Comparison of ENCODE assay signal across 7 mouse cellular contexts in the genomic region with DNA sequence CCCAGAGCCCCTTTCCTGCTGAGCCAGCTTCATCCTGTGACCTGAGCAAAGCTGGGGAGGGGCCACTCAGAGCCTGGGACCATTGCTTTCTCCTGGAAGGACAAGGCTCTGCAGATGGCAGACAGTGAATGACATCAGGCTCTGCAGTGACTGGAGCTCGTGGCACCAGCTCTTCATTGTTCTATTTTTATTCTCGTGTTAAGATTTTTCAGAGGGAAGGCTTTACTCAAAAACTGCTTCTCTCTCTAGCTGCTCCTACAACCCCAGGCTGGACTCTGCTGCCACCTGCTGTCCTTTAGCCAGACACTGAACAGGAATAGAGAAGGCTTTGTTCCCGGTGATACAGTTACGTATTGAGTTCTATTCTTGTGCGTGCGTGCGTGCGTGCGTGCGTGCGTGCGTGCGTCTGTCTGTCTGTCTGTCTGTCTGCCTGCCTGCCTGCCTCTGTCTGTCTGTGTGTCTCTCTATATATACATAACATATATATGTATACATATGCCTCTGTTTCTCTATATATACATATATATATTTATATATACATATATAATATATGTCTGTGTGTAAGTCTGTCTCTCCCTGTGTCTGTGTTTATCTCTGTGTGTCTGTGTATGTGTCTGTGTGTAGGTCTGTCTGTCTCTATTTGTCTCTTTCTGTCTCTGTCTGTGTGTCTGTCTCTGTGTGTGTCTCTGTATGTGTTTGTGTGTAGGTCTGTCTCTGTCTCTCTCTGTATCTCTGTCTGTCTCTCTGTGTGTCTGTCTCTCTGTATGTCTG. TPM values are rescaled to one million over a fixed set of nuclear protein-coding genes. Genes with fewer than 3 reads are reported as not detected.
DNase-seq lines count a peak whose midpoint lies in the region; ATAC-seq lines count a peak whose summit lies in the region.

No protein-coding gene starts in this region.

- DNase-seq in adrenal gland, postnatal 10 days: peak; percentile 85
- peak; percentile 85 for DNase-seq in embryonic facial prominence, embryonic 10.5 days (ENCODE audit: low spot score)
- peak; percentile 97 for DNase-seq in heart, adult 11 months
- DNase-seq in kidney, adult 11 months: peak; percentile 47
- peak; percentile 84 for DNase-seq in left cerebral cortex, postnatal 4 days
- peak; percentile 93 for DNase-seq in midbrain, embryonic 11.5 days (ENCODE audit: low spot score, missing footprints)
- peak; percentile 65 for DNase-seq in skeletal muscle tissue, adult 2 months (ENCODE audit: low read depth, low spot score)

- no peaks in the 10 kb centered on the region for H3K36me3 ChIP-seq in embryonic facial prominence, embryonic 10.5 days (replicated peaks)
- H3K36me3 ChIP-seq in midbrain, embryonic 11.5 days (ENCODE audit: control insufficient read depth, insufficient read depth, low read length): no peaks in the 10 kb centered on the region

- H3K4me3 ChIP-seq in embryonic facial prominence, embryonic 10.5 days: peak overlapping the region; percentile 35; the same call in 1 of the 2 replicates
- H3K4me3 ChIP-seq in midbrain, embryonic 11.5 days (ENCODE audit: low read depth, low read length): no peak overlapping the region

- ATAC-seq in midbrain, embryonic 11.5 days (ENCODE audit: low FRiP score): peak; percentile 95

- peak overlapping the region; percentile 52 for H3K9ac ChIP-seq in midbrain, embryonic 11.5 days (ENCODE audit: low read length)

- H3K9me3 ChIP-seq in embryonic facial prominence, embryonic 10.5 days: no peaks in the 10 kb centered on the region
- no peaks in the 10 kb centered on the region for H3K9me3 ChIP-seq in midbrain, embryonic 11.5 days (ENCODE audit: control insufficient read depth, low read length)

- H3K27me3 ChIP-seq in embryonic facial prominence, embryonic 10.5 days (replicated peaks; ENCODE audit: low read depth, poor library complexity, severe bottlenecking): no peaks in the 10 kb centered on the region
- H3K27me3 ChIP-seq in midbrain, embryonic 11.5 days (ENCODE audit: control insufficient read depth, insufficient read depth, low read length): no peaks in the 10 kb centered on the region

- H3K4me1 ChIP-seq in embryonic facial prominence, embryonic 10.5 days: peaks cover 6% of the 10 kb centered on the region
- 0 out of 2 replicates have a peak, but pooled peaks cover 3% of the 10 kb centered on the region for H3K4me1 ChIP-seq in midbrain, embryonic 11.5 days (ENCODE audit: control insufficient read depth, insufficient read depth, low read length)

- 19% methylated on average over 13 of the region's 13 CpGs for WGBS in embryonic facial prominence, embryonic 10.5 days
- 21% methylated on average over 13 of the region's 13 CpGs for WGBS in midbrain, embryonic 11.5 days

- intact Hi-C loops in left cerebral cortex, postnatal 4 days (cut with DNase I): loop anchor here (10.0 kb wide), 1 partner anchor 100 kb away; no protein-coding TSS in a partner anchor

- H3K27ac ChIP-seq in embryonic facial prominence, embryonic 10.5 days (replicated peaks): peak overlapping the region; percentile 66
- H3K27ac ChIP-seq in midbrain, embryonic 11.5 days (ENCODE audit: low read depth, low read length): no peak overlapping the region

- H3K4me2 ChIP-seq in midbrain, embryonic 11.5 days: peak overlapping the region; percentile 15

RNA-seq across cellular contexts. Expression of gene Fam72a, which starts 27.5 kb away (rescaled TPM):
- total RNA-seq in adrenal gland, postnatal 10 days (2021): 1 to 10 TPM; 1.5 to 1.7 TPM
- polyA plus RNA-seq in embryonic facial prominence, embryonic 10.5 days (2016; fragmentation: Nextera tagmentation; extraction: Ambion mirVana): 4.1 and 4.3 TPM in 2 replicates
- 1 to 10 TPM; 1.2 TPM for total RNA-seq in left cerebral cortex, postnatal 4 days (2021)
- polyA plus RNA-seq in midbrain, embryonic 11.5 days (2014; fragmentation: Nextera tagmentation; extraction: Ambion mirVana): 4.5 and 4.7 TPM in 2 replicates

RNA-seq across cellular contexts. Expression of gene Srgap2, which starts 28.1 kb away (rescaled TPM):
- total RNA-seq in adrenal gland, postnatal 10 days (2021): 10 to 100 TPM; 27.1 to 35.8 TPM
- polyA plus RNA-seq in embryonic facial prominence, embryonic 10.5 days (2016; fragmentation: Nextera tagmentation; extraction: Ambion mirVana): 17.5 TPM in 2 replicates
- total RNA-seq in left cerebral cortex, postnatal 4 days (2021): 100 to 1,000 TPM; 175 to 199 TPM
- polyA plus RNA-seq in midbrain, embryonic 11.5 days (2014; fragmentation: Nextera tagmentation; extraction: Ambion mirVana): 16.4 and 19.3 TPM in 2 replicates

RNA-seq across cellular contexts. Expression of gene Avpr1b, which starts 43.8 kb away (rescaled TPM):
- under 1 TPM; 0.12 to 0.15 TPM for total RNA-seq in adrenal gland, postnatal 10 days (2021)
- 0.08 TPM in 1 of 2 replicates, not detected in the other for polyA plus RNA-seq in embryonic facial prominence, embryonic 10.5 days (2016; fragmentation: Nextera tagmentation; extraction: Ambion mirVana)
- not detected for total RNA-seq in left cerebral cortex, postnatal 4 days (2021)
- not detected in 2 replicates for polyA plus RNA-seq in midbrain, embryonic 11.5 days (2014; fragmentation: Nextera tagmentation; extraction: Ambion mirVana)

Comparison
In these comparisons a context has a peak if more than half of its experiments do, and no peak if none do; other contexts are left out.
1. DNase-seq: peak in every context shown above with its lines; median percentile 97 in heart, adult 11 months; 93 in midbrain, embryonic 11.5 days; 85 in adrenal gland, postnatal 10 days; 85 in embryonic facial prominence, embryonic 10.5 days; 84 in left cerebral cortex, postnatal 4 days; 65 in skeletal muscle tissue, adult 2 months; 47 in kidney, adult 11 months.
2. RNA of gene Srgap2, which starts 28.1 kb away (total RNA-seq): 175 to 199 TPM in left cerebral cortex, postnatal 4 days; 27.1 to 35.8 TPM in adrenal gland, postnatal 10 days; every median in the first group is over 4 times any median in the second.